ENCODE assay signal across 9 mouse cellular contexts in the genomic region with DNA sequence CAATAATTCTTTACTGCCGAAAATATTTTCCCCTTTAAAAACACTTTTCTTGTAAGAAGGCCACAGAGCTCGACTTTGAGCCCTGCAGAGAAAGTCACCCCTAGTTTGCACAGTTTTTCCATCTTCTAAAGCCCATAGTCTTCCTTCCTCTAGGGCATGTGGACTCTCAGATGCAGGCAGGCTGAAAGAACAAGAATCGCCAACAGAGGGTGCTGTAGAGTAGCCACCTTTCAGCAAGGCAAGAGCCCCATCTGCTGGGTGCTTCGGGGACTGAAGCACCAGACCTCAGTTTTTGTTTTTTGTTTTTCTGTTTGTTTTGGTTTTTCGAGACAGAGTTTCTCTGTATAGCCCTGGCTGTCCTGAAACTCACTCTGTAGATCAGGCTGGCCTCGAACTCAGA. TPM values are rescaled to one million over a fixed set of nuclear protein-coding genes. Genes with fewer than 3 reads are reported as not detected.
DNase-seq lines count a peak whose midpoint lies in the region; ATAC-seq and TF ChIP-seq lines count a peak whose summit lies in the region.
"Had no signal": no experiment of that assay in that cellular context is flagged by ENCODE, and none has a peak within 500 bp of the region (broad histone marks: within the 10 kb centered on the region; RNA-seq: fewer than 3 reads in every experiment).

No protein-coding gene starts in this region.

- peak; percentile 92 for DNase-seq in 3T3-L1 (ENCODE audit: low read depth, low spot score)
- peak; percentile 76 for DNase-seq in c-Kit-positive CD71-negative TER-119-negative erythroid progenitor cells, embryonic 14.5 days (ENCODE audit: low read depth)
- peak; percentile 46 for DNase-seq in liver, embryonic 11.5 days (ENCODE audit: low spot score)
- peak; percentile 79 for DNase-seq in retina, embryonic 14.5 days (ENCODE audit: low spot score)
- DNase-seq in thymus, postnatal 25 days, result peak; percentile 70

- H3K27me3 ChIP-seq in ES-Bruce4 (ENCODE audit: control insufficient read depth, insufficient read depth, low read length, poor library complexity, severe bottlenecking), result no peaks in the 10 kb centered on the region
- no peaks in the 10 kb centered on the region for H3K27me3 ChIP-seq in kidney, embryonic 14.5 days (ENCODE audit: control insufficient read depth, insufficient read depth, low read length)
- no peaks in the 10 kb centered on the region for H3K27me3 ChIP-seq in liver, embryonic 11.5 days (replicated peaks; ENCODE audit: control insufficient read depth, insufficient read depth, low read length)

- H3K4me3 ChIP-seq in ES-Bruce4 (ENCODE audit: low read depth, low read length), result no peak overlapping the region
- H3K4me3 ChIP-seq in kidney, embryonic 14.5 days (ENCODE audit: low read length), result no peak overlapping the region
- no peak overlapping the region for H3K4me3 ChIP-seq in liver, embryonic 11.5 days (ENCODE audit: low read depth, low read length)

- no peaks in the 10 kb centered on the region for H3K4me1 ChIP-seq in ES-Bruce4 (ENCODE audit: control insufficient read depth, insufficient read depth, low read length)
- H3K4me1 ChIP-seq in kidney, embryonic 14.5 days (ENCODE audit: control insufficient read depth, insufficient read depth, low read length), result no peaks in the 10 kb centered on the region
- no peaks in the 10 kb centered on the region for H3K4me1 ChIP-seq in liver, embryonic 11.5 days (replicated peaks; ENCODE audit: control insufficient read depth, insufficient read depth, low read length)

- peak; percentile 100 for TF ChIP-seq CTCF in ES-Bruce4 (IDR thresholded peaks at IDR 0.05; ENCODE audit: low read depth, low read length)

- WGBS in kidney, embryonic 14.5 days, result 51% methylated on average over 6 of the region's 6 CpGs
- WGBS in liver, embryonic 11.5 days, result 36% methylated on average over 6 of the region's 6 CpGs

- H3K9ac ChIP-seq in ES-Bruce4 (ENCODE audit: low read depth, poor library complexity, severe bottlenecking), result no peak overlapping the region
- no peak overlapping the region for H3K9ac ChIP-seq in kidney, embryonic 14.5 days (ENCODE audit: low read depth, low read length)
- no peak overlapping the region for H3K9ac ChIP-seq in liver, embryonic 11.5 days (ENCODE audit: low read depth, low read length)

- H3K4me2 ChIP-seq in kidney, embryonic 14.5 days (replicated peaks; ENCODE audit: low read depth, low read length), result no peak overlapping the region
- H3K4me2 ChIP-seq in liver, embryonic 11.5 days, result no peak overlapping the region

- no peak for TF ChIP-seq POLR2A in ES-Bruce4 (IDR thresholded peaks at IDR 0.05; ENCODE audit: insufficient read depth, low read length)

- no peaks in the 10 kb centered on the region; the same call in 1 of the 2 replicates for H3K36me3 ChIP-seq in ES-Bruce4 (ENCODE audit: control insufficient read depth, insufficient read depth, low read length, poor library complexity, severe bottlenecking)
- peaks cover 40% of the 10 kb centered on the region for H3K36me3 ChIP-seq in kidney, embryonic 14.5 days (ENCODE audit: control insufficient read depth, insufficient read depth, low read length)
- H3K36me3 ChIP-seq in liver, embryonic 11.5 days (ENCODE audit: control insufficient read depth, insufficient read depth, low read length), result no peaks in the 10 kb centered on the region; the same call in 1 of the 2 replicates

- no peak overlapping the region for H3K27ac ChIP-seq in ES-Bruce4 (ENCODE audit: insufficient read depth, low read length)
- no peak overlapping the region for H3K27ac ChIP-seq in kidney, embryonic 14.5 days (ENCODE audit: low read depth, low read length)
- no peak overlapping the region for H3K27ac ChIP-seq in liver, embryonic 11.5 days (ENCODE audit: low read depth, low read length)

- 0 out of 2 replicates have a peak, but pooled peaks have one; percentile 47 for TF ChIP-seq EP300 in ES-Bruce4 (IDR thresholded peaks at IDR 0.05; ENCODE audit: insufficient read depth, low read depth, low read length)

- no peaks in the 10 kb centered on the region for H3K9me3 ChIP-seq in ES-Bruce4 (replicated peaks; ENCODE audit: control insufficient read depth, insufficient read depth, low read length, poor library complexity, severe bottlenecking)
- no peaks in the 10 kb centered on the region for H3K9me3 ChIP-seq in kidney, embryonic 14.5 days (ENCODE audit: control insufficient read depth, low read length)
- no peaks in the 10 kb centered on the region for H3K9me3 ChIP-seq in liver, embryonic 11.5 days (ENCODE audit: control insufficient read depth, low read length)

- peak; percentile 64; the same call in 1 of the 2 replicates for ATAC-seq in frontal cortex, adult (ENCODE audit: low TSS enrichment)
- 0 out of 2 replicates have a peak, but pooled peaks have one; percentile 14 for ATAC-seq in kidney, embryonic 14.5 days (ENCODE audit: low FRiP score, low TSS enrichment)
- 0 out of 2 replicates have a peak, but pooled peaks have one; percentile 29 for ATAC-seq in liver, embryonic 11.5 days (replicated peaks; ENCODE audit: low FRiP score)

RNA-seq across cellular contexts. Expression of a gene that starts 25.9 kb away (rescaled TPM):
- polyA plus RNA-seq in ES-Bruce4 (2011; ENCODE audit: insufficient read depth, insufficient read length, low read depth, missing spikeins), result 1.3 and 1.7 TPM in 2 replicates
- 7.9 and 12.1 TPM in 2 replicates for polyA plus RNA-seq in kidney, embryonic 14.5 days (2014; fragmentation: Nextera tagmentation; extraction: Ambion mirVana)
- polyA plus RNA-seq in liver, embryonic 11.5 days (2014; fragmentation: Nextera tagmentation; extraction: Ambion mirVana), result 5.3 and 6.2 TPM in 2 replicates

RNA-seq across cellular contexts. Expression of a gene that starts 26.5 kb away (rescaled TPM):
- 2.2 and 3.2 TPM in 2 replicates for polyA plus RNA-seq in ES-Bruce4 (2011; ENCODE audit: insufficient read depth, insufficient read length, low read depth, missing spikeins)
- polyA plus RNA-seq in kidney, embryonic 14.5 days (2014; fragmentation: Nextera tagmentation; extraction: Ambion mirVana), result 7.5 and 10.0 TPM in 2 replicates
- 1.6 and 1.8 TPM in 2 replicates for polyA plus RNA-seq in liver, embryonic 11.5 days (2014; fragmentation: Nextera tagmentation; extraction: Ambion mirVana)

RNA-seq across cellular contexts. Expression of a gene that starts 45.9 kb away (rescaled TPM):
- 3.5 and 5.7 TPM in 2 replicates for polyA plus RNA-seq in ES-Bruce4 (2011; ENCODE audit: insufficient read depth, insufficient read length, low read depth, missing spikeins)
- not detected in 2 replicates for polyA plus RNA-seq in kidney, embryonic 14.5 days (2014; fragmentation: Nextera tagmentation; extraction: Ambion mirVana)
- polyA plus RNA-seq in liver, embryonic 11.5 days (2014; fragmentation: Nextera tagmentation; extraction: Ambion mirVana), result 0.66 TPM in 1 of 2 replicates, not detected in the other
- polyA plus RNA-seq: heart, embryonic 16.5 days had no signal

Comparison
In these comparisons a context has a peak if more than half of its experiments do, and no peak if none do; other contexts are left out.
1. ATAC-seq: peak in every context shown above with its lines; median percentile 64 in frontal cortex, adult; 29 in liver, embryonic 11.5 days; 14 in kidney, embryonic 14.5 days.